Mouse (Mus musculus): ENCODE measurements at regions not wholly inside any gene's neighbourhood (a gene's known extent, or its start where the extent isn't known, plus 50 kb on each side); places are given as distances from the start of the nearest gene placed in this dataset.

GRCm38 (mm10) chr6:6706729-6707128 lies 128.3 kb upstream of the Sem1 start:
- ATAC-seq (ENCODE audit: insufficient number of reproducible peaks, low FRiP score, low TSS enrichment, low read depth) (no peak), DNase-seq (ENCODE audit: low spot score) (no peak)
- Histone ChIP-seq H3K9ac (ENCODE audit: low read length) (no peak overlapping the region), H3K9me3 (ENCODE audit: control insufficient read depth, low read length) (no peaks in the 10 kb centered on the region), H3K4me1 (ENCODE audit: control insufficient read depth, insufficient read depth, low read length) (no peaks in the 10 kb centered on the region), H3K27ac (replicated peaks; ENCODE audit: low read depth, low read length) (no peak overlapping the region), H3K27me3 (ENCODE audit: control insufficient read depth, insufficient read depth, low read length) (no peaks in the 10 kb centered on the region), H3K4me3 (ENCODE audit: low read depth, low read length) (no peak overlapping the region), H3K36me3 (ENCODE audit: control insufficient read depth, insufficient read depth, low read length) (no peaks in the 10 kb centered on the region), H3K4me2 (ENCODE audit: low read depth, severe bottlenecking) (no peak overlapping the region)
- WGBS: 90% methylated on average over 4 of the region's 4 CpGs

- H3K9me3 ChIP-seq (ENCODE audit: control insufficient read depth, low read length): no peaks in the 10 kb centered on the region
- no peak for ATAC-seq (ENCODE audit: insufficient number of reproducible peaks, low FRiP score, low TSS enrichment, low read depth)
- H3K27me3 ChIP-seq (ENCODE audit: control insufficient read depth, insufficient read depth, low read length): no peaks in the 10 kb centered on the region
- DNase-seq (ENCODE audit: low spot score): no peak
- no peak overlapping the region for H3K27ac ChIP-seq (replicated peaks; ENCODE audit: low read depth, low read length)
- no peak overlapping the region for H3K4me3 ChIP-seq (ENCODE audit: low read depth, low read length)
- H3K4me2 ChIP-seq (ENCODE audit: low read depth, severe bottlenecking): no peak overlapping the region
- no peaks in the 10 kb centered on the region for H3K36me3 ChIP-seq (ENCODE audit: control insufficient read depth, insufficient read depth, low read length)
- WGBS: 81% methylated on average over 3 of the region's 3 CpGs
- H3K9ac ChIP-seq (ENCODE audit: low read length): no peak overlapping the region
- H3K4me1 ChIP-seq (ENCODE audit: control insufficient read depth, insufficient read depth, low read length): no peaks in the 10 kb centered on the region
Observed at GRCm38 (mm10) chr6:6709057-6709456, 130.6 kb upstream of the Sem1 start.

- Histone ChIP-seq H3K4me2 (ENCODE audit: low read depth, severe bottlenecking) (no peak overlapping the region), H3K4me3 (ENCODE audit: low read depth, low read length) (no peak overlapping the region), H3K9ac (ENCODE audit: low read length) (no peak overlapping the region), H3K36me3 (ENCODE audit: control insufficient read depth, insufficient read depth, low read length) (no peaks in the 10 kb centered on the region), H3K9me3 (ENCODE audit: control insufficient read depth, low read length) (no peaks in the 10 kb centered on the region), H3K27ac (replicated peaks; ENCODE audit: low read depth, low read length) (no peak overlapping the region), H3K27me3 (ENCODE audit: control insufficient read depth, insufficient read depth, low read length) (no peaks in the 10 kb centered on the region), H3K4me1 (ENCODE audit: control insufficient read depth, insufficient read depth, low read length) (no peaks in the 10 kb centered on the region)
- WGBS: 88% methylated on average over 3 of the region's 3 CpGs
- no peak for ATAC-seq (ENCODE audit: insufficient number of reproducible peaks, low FRiP score, low TSS enrichment, low read depth)
- no peak for DNase-seq (ENCODE audit: low spot score)
Observed at GRCm38 (mm10) chr6:6730259-6730658, 132.9 kb upstream of the Dlx6 start.

- Histone ChIP-seq H3K4me2 (ENCODE audit: low read depth, severe bottlenecking) (no peak overlapping the region), H3K9ac (ENCODE audit: low read length) (no peak overlapping the region), H3K27ac (replicated peaks; ENCODE audit: low read depth, low read length) (no peak overlapping the region), H3K9me3 (ENCODE audit: control insufficient read depth, low read length) (no peaks in the 10 kb centered on the region), H3K4me3 (ENCODE audit: low read depth, low read length) (no peak overlapping the region), H3K36me3 (ENCODE audit: control insufficient read depth, insufficient read depth, low read length) (no peaks in the 10 kb centered on the region), H3K27me3 (ENCODE audit: control insufficient read depth, insufficient read depth, low read length) (no peaks in the 10 kb centered on the region), H3K4me1 (ENCODE audit: control insufficient read depth, insufficient read depth, low read length) (no peaks in the 10 kb centered on the region)
- ATAC-seq (ENCODE audit: insufficient number of reproducible peaks, low FRiP score, low TSS enrichment, low read depth) (no peak), DNase-seq (ENCODE audit: low spot score) (no peak)
- WGBS: 70% methylated on average over 3 of the region's 3 CpGs
Observed at GRCm38 (mm10) chr6:6745394-6745793, 117.7 kb upstream of the Dlx6 start.

GRCm38 (mm10) chr6:6779157-6779556 lies 84.0 kb upstream of the Dlx6 start:
- H3K27me3 ChIP-seq (ENCODE audit: control insufficient read depth, insufficient read depth, low read length): no peaks in the 10 kb centered on the region
- 96% methylated on average over 1 of the region's 1 CpGs for WGBS
- H3K27ac ChIP-seq (replicated peaks; ENCODE audit: low read depth, low read length): no peak overlapping the region
- DNase-seq (ENCODE audit: low spot score): no peak
- H3K4me1 ChIP-seq (ENCODE audit: control insufficient read depth, insufficient read depth, low read length): no peaks in the 10 kb centered on the region
- H3K4me3 ChIP-seq (ENCODE audit: low read depth, low read length): no peak overlapping the region
- H3K36me3 ChIP-seq (ENCODE audit: control insufficient read depth, insufficient read depth, low read length): no peaks in the 10 kb centered on the region
- H3K4me2 ChIP-seq (ENCODE audit: low read depth, severe bottlenecking): no peak overlapping the region
- no peak for ATAC-seq (ENCODE audit: insufficient number of reproducible peaks, low FRiP score, low TSS enrichment, low read depth)
- no peak overlapping the region for H3K9ac ChIP-seq (ENCODE audit: low read length)
- no peaks in the 10 kb centered on the region for H3K9me3 ChIP-seq (ENCODE audit: control insufficient read depth, low read length)

GRCm38 (mm10) chr6:6781556-6781955 lies 81.6 kb upstream of the Dlx6 start:
- Histone ChIP-seq H3K4me3 (ENCODE audit: low read depth, low read length) (no peak overlapping the region), H3K27me3 (ENCODE audit: control insufficient read depth, insufficient read depth, low read length) (no peaks in the 10 kb centered on the region), H3K9ac (ENCODE audit: low read length) (no peak overlapping the region), H3K4me1 (ENCODE audit: control insufficient read depth, insufficient read depth, low read length) (no peaks in the 10 kb centered on the region), H3K36me3 (ENCODE audit: control insufficient read depth, insufficient read depth, low read length) (no peaks in the 10 kb centered on the region), H3K9me3 (ENCODE audit: control insufficient read depth, low read length) (no peaks in the 10 kb centered on the region), H3K4me2 (ENCODE audit: low read depth, severe bottlenecking) (no peak overlapping the region), H3K27ac (replicated peaks; ENCODE audit: low read depth, low read length) (no peak overlapping the region)
- peak; percentile 39 for DNase-seq (ENCODE audit: low spot score)
- ATAC-seq (ENCODE audit: insufficient number of reproducible peaks, low FRiP score, low TSS enrichment, low read depth): no peak
- 53% methylated on average over 3 of the region's 3 CpGs for WGBS

GRCm38 (mm10) chr6:6785939-6786490 lies 77.1 kb upstream of the Dlx6 start:
- ATAC-seq (ENCODE audit: insufficient number of reproducible peaks, low FRiP score, low TSS enrichment, low read depth) (peak; percentile 54; the same call in 1 of the 2 replicates), DNase-seq (ENCODE audit: low spot score) (peak; percentile 66)
- Histone ChIP-seq H3K9me3 (ENCODE audit: control insufficient read depth, low read length) (no peaks in the 10 kb centered on the region), H3K9ac (ENCODE audit: low read length) (no peak overlapping the region), H3K4me3 (ENCODE audit: low read depth, low read length) (no peak overlapping the region), H3K4me2 (ENCODE audit: low read depth, severe bottlenecking) (no peak overlapping the region), H3K4me1 (ENCODE audit: control insufficient read depth, insufficient read depth, low read length) (no peaks in the 10 kb centered on the region), H3K27me3 (ENCODE audit: control insufficient read depth, insufficient read depth, low read length) (no peaks in the 10 kb centered on the region), H3K36me3 (ENCODE audit: control insufficient read depth, insufficient read depth, low read length) (no peaks in the 10 kb centered on the region), H3K27ac (replicated peaks; ENCODE audit: low read depth, low read length) (no peak overlapping the region)
- 11% methylated on average over 1 of the region's 1 CpGs for WGBS

GRCm38 (mm10) chr6:6787490-6787889 lies 75.6 kb upstream of the Dlx6 start:
- H3K27ac ChIP-seq (replicated peaks; ENCODE audit: low read depth, low read length): no peak overlapping the region
- no peak for DNase-seq (ENCODE audit: low spot score)
- no peaks in the 10 kb centered on the region for H3K4me1 ChIP-seq (ENCODE audit: control insufficient read depth, insufficient read depth, low read length)
- no peaks in the 10 kb centered on the region for H3K9me3 ChIP-seq (ENCODE audit: control insufficient read depth, low read length)
- no peak overlapping the region for H3K4me2 ChIP-seq (ENCODE audit: low read depth, severe bottlenecking)
- WGBS: 51% methylated on average over 4 of the region's 4 CpGs
- H3K4me3 ChIP-seq (ENCODE audit: low read depth, low read length): no peak overlapping the region
- H3K9ac ChIP-seq (ENCODE audit: low read length): no peak overlapping the region
- no peak for ATAC-seq (ENCODE audit: insufficient number of reproducible peaks, low FRiP score, low TSS enrichment, low read depth)
- no peaks in the 10 kb centered on the region for H3K36me3 ChIP-seq (ENCODE audit: control insufficient read depth, insufficient read depth, low read length)
- H3K27me3 ChIP-seq (ENCODE audit: control insufficient read depth, insufficient read depth, low read length): no peaks in the 10 kb centered on the region

GRCm38 (mm10) chr6:6794320-6795018 lies 68.7 kb upstream of the Dlx6 start:
- DNase-seq (ENCODE audit: low spot score) (no peak), ATAC-seq (ENCODE audit: insufficient number of reproducible peaks, low FRiP score, low TSS enrichment, low read depth) (no peak)
- H3K27me3 ChIP-seq (ENCODE audit: control insufficient read depth, insufficient read depth, low read length): no peaks in the 10 kb centered on the region
- no peak overlapping the region for H3K27ac ChIP-seq (replicated peaks; ENCODE audit: low read depth, low read length)
- no peaks in the 10 kb centered on the region for H3K9me3 ChIP-seq (ENCODE audit: control insufficient read depth, low read length)
- no peak overlapping the region for H3K9ac ChIP-seq (ENCODE audit: low read length)
- H3K4me1 ChIP-seq (ENCODE audit: control insufficient read depth, insufficient read depth, low read length): no peaks in the 10 kb centered on the region
- no peak overlapping the region for H3K4me2 ChIP-seq (ENCODE audit: low read depth, severe bottlenecking)
- H3K36me3 ChIP-seq (ENCODE audit: control insufficient read depth, insufficient read depth, low read length): no peaks in the 10 kb centered on the region
- WGBS: 59% methylated on average over 6 of the region's 6 CpGs
- H3K4me3 ChIP-seq (ENCODE audit: low read depth, low read length): no peak overlapping the region
